Mouse (Mus musculus) liver, embryonic 13.5 days (tissue): ENCODE results near the gene Rnf4. TPM values are rescaled to one million over a fixed set of nuclear protein-coding genes. Genes with fewer than 3 reads are reported as not detected.

Experiments
- ATAC-seq: fragments of 200-750 bp; cut with Nextera tagmentation; 2 replicates; pipeline ENCODE4 v1.8.0; 2017; ENCODE audit warnings: low read depth, mild to moderate bottlenecking, moderate number of reproducible peaks, moderate library complexity
- DNase-seq: peaks from one replicate; pipeline ENCODE4 v3.0.0; 2022
- H3K27ac ChIP-seq: fragments of 300-500 bp; sonication (generic); 2 replicates; pipeline ENCODE4 v1.5.1; 2015; ENCODE audit warnings: moderate library complexity, mild to moderate bottlenecking, inconsistent platforms
- H3K27me3 ChIP-seq: fragments of 300-500 bp; sonication (generic); 2 replicates; pipeline ENCODE4 v1.6.1; 2015; ENCODE audit warnings: mild to moderate bottlenecking, inconsistent platforms
- H3K36me3 ChIP-seq: fragments of 300-500 bp; sonication (generic); 2 replicates; pipeline ENCODE4 v1.6.1; 2015; ENCODE audit warnings: mild to moderate bottlenecking, inconsistent platforms
- H3K4me1 ChIP-seq: fragments of 300-500 bp; sonication (generic); replicated peaks from 2 replicates; pipeline ENCODE4 v1.6.1; 2015; ENCODE audit warnings: inconsistent platforms
- H3K4me2 ChIP-seq: fragments of 300-500 bp; sonication (generic); 2 replicates; pipeline ENCODE4 v1.6.1; 2015; ENCODE audit warnings: inconsistent platforms, mild to moderate bottlenecking, moderate library complexity
- H3K4me3 ChIP-seq: fragments of 300-500 bp; sonication (generic); replicated peaks from 2 replicates; pipeline ENCODE4 v1.5.1; 2015; ENCODE audit warnings: mild to moderate bottlenecking, inconsistent platforms
- H3K9ac ChIP-seq: fragments of 300-500 bp; sonication (generic); 2 replicates; pipeline ENCODE4 v1.6.1; 2015; ENCODE audit warnings: mild to moderate bottlenecking, inconsistent platforms
- H3K9me3 ChIP-seq: fragments of 300-500 bp; sonication (generic); replicated peaks from 2 replicates; pipeline ENCODE4 v1.6.1; 2016; ENCODE audit warnings: inconsistent platforms
- WGBS: fragments of 180-500 bp; shearing (Covaris S2); methylation state at CpG from one replicate; pipeline ENCODE4 v1.1.7; 2015; ENCODE audit not compliant: insufficient replicate concordance; 5-methylcytosine and 5-hydroxymethylcytosine counted together
- polyA plus RNA-seq: library from polyadenylated mRNA; unstranded; fragments of >200 nt; fragmentation: Nextera tagmentation; extraction: Ambion mirVana; gene quantifications from 2 replicates; pipeline ENCODE4 v1.2.1, GENCODE M21; 2015

Gene Rnf4
- polyA plus RNA-seq, 1 experiment from 2014 or later = 79.1 TPM

GRCm38 (mm10) chr5:34381700-34382099, 45.6 kb downstream of the Rnf4 start:
- H3K36me3 ChIP-seq = peaks cover 7% of the 10 kb centered on the region
- WGBS = 70% methylated on average over 2 of the region's 2 CpGs
- no peaks in the 10 kb centered on the region for H3K9me3 ChIP-seq
- no peak overlapping the region for H3K4me3 ChIP-seq
- H3K27me3 ChIP-seq = no peaks in the 10 kb centered on the region
- H3K27ac ChIP-seq = no peak overlapping the region
- H3K4me2 ChIP-seq = no peak overlapping the region
- DNase-seq (no peak), ATAC-seq (no peak)
- peaks cover 25% of the 10 kb centered on the region for H3K4me1 ChIP-seq
- H3K9ac ChIP-seq = no peak overlapping the region

- DNase-seq = no peak
- H3K4me3 ChIP-seq = no peak overlapping the region
These were observed 49.5 kb downstream of the Rnf4 start for GRCm38 (mm10) chr5:34385616-34386015.

GRCm38 (mm10) chr5:34386744-34387143, 50.7 kb downstream of the Rnf4 start:
- H3K4me2 ChIP-seq = no peak overlapping the region
- H3K27me3 ChIP-seq = no peaks in the 10 kb centered on the region
- no peak overlapping the region for H3K9ac ChIP-seq
- WGBS = 77% methylated on average over 2 of the region's 2 CpGs
- no peaks in the 10 kb centered on the region for H3K4me1 ChIP-seq
- no peak for ATAC-seq
- DNase-seq = no peak
- no peak overlapping the region for H3K27ac ChIP-seq
- H3K36me3 ChIP-seq = peaks cover 7% of the 10 kb centered on the region
- H3K4me3 ChIP-seq = no peak overlapping the region
- no peaks in the 10 kb centered on the region for H3K9me3 ChIP-seq

More at GRCm38 (mm10) chr5:34385616-34386015, 49.5 kb downstream of the Rnf4 start:
- H3K36me3 ChIP-seq = peaks cover 7% of the 10 kb centered on the region
- 93% methylated on average over 5 of the region's 5 CpGs for WGBS
- H3K4me2 ChIP-seq = no peak overlapping the region
- H3K9ac ChIP-seq = no peak overlapping the region
- no peaks in the 10 kb centered on the region for H3K27me3 ChIP-seq
- H3K4me1 ChIP-seq = no peaks in the 10 kb centered on the region
- H3K27ac ChIP-seq = no peak overlapping the region
- no peaks in the 10 kb centered on the region for H3K9me3 ChIP-seq
- no peak for ATAC-seq

- 89% methylated on average over 8 of the region's 8 CpGs for WGBS
- H3K4me1 ChIP-seq = peaks cover 21% of the 10 kb centered on the region
- no peak for DNase-seq
- no peak overlapping the region for H3K9ac ChIP-seq
- no peak overlapping the region for H3K4me2 ChIP-seq
- H3K27me3 ChIP-seq = no peaks in the 10 kb centered on the region
- H3K27ac ChIP-seq = no peak overlapping the region
- no peak overlapping the region for H3K4me3 ChIP-seq
- ATAC-seq = no peak
- H3K36me3 ChIP-seq = no peaks in the 10 kb centered on the region
- no peaks in the 10 kb centered on the region for H3K9me3 ChIP-seq
These were observed 57.2 kb downstream of the Rnf4 start for GRCm38 (mm10) chr5:34393251-34393650.

- no peak for ATAC-seq
- Histone ChIP-seq H3K4me3 (no peak overlapping the region), H3K4me1 (peaks cover 34% of the 10 kb centered on the region), H3K27me3 (no peaks in the 10 kb centered on the region), H3K4me2 (no peak overlapping the region), H3K9me3 (no peaks in the 10 kb centered on the region), H3K27ac (no peak overlapping the region), H3K36me3 (no peaks in the 10 kb centered on the region), H3K9ac (no peak overlapping the region)
- WGBS = 73% methylated on average over 1 of the region's 1 CpGs
- no peak for DNase-seq
These were observed 59.3 kb downstream of the Rnf4 start for GRCm38 (mm10) chr5:34395347-34395746.

- Histone ChIP-seq H3K27ac (no peak overlapping the region), H3K4me3 (no peak overlapping the region), H3K27me3 (no peaks in the 10 kb centered on the region), H3K36me3 (no peaks in the 10 kb centered on the region), H3K4me1 (peaks cover 34% of the 10 kb centered on the region), H3K4me2 (no peak overlapping the region), H3K9me3 (no peaks in the 10 kb centered on the region), H3K9ac (no peak overlapping the region)
- WGBS = 61% methylated on average over 2 of the region's 2 CpGs
- ATAC-seq (no peak), DNase-seq (no peak)
These were observed 59.9 kb downstream of the Rnf4 start for GRCm38 (mm10) chr5:34395850-34396540.

GRCm38 (mm10) chr5:34397866-34398265, 61.8 kb downstream of the Rnf4 start:
- Histone ChIP-seq H3K4me1 (peaks cover 34% of the 10 kb centered on the region), H3K4me3 (no peak overlapping the region), H3K9ac (no peak overlapping the region), H3K36me3 (no peaks in the 10 kb centered on the region), H3K4me2 (no peak overlapping the region), H3K27ac (no peak overlapping the region), H3K9me3 (no peaks in the 10 kb centered on the region), H3K27me3 (no peaks in the 10 kb centered on the region)
- no peak for DNase-seq
- ATAC-seq = no peak
- 78% methylated on average over 2 of the region's 2 CpGs for WGBS

- Histone ChIP-seq H3K4me3 (no peak overlapping the region), H3K4me1 (peaks cover 37% of the 10 kb centered on the region), H3K27me3 (no peaks in the 10 kb centered on the region), H3K9me3 (no peaks in the 10 kb centered on the region), H3K9ac (no peak overlapping the region), H3K27ac (no peak overlapping the region), H3K36me3 (no peaks in the 10 kb centered on the region), H3K4me2 (no peak overlapping the region)
- 66% methylated on average over 1 of the region's 1 CpGs for WGBS
- ATAC-seq = no peak
- no peak for DNase-seq
These were observed 62.2 kb downstream of the Rnf4 start for GRCm38 (mm10) chr5:34398326-34398725.

Other genes with a start within 250 kb of the Rnf4 start
- gene Poln, start 166.8 kb upstream of the Rnf4 start, polyA plus RNA-seq = 0.64 and 0.97 TPM in 2 replicates
- 31.0 and 42.5 TPM in 2 replicates for gene Haus3, start 166.8 kb upstream of the Rnf4 start, polyA plus RNA-seq
- 3.2 and 3.8 TPM in 2 replicates for gene Mxd4, start 148.6 kb upstream of the Rnf4 start, polyA plus RNA-seq
- gene Zfyve28, start 47.8 kb upstream of the Rnf4 start, polyA plus RNA-seq = 0.02 TPM in 1 of 2 replicates, not detected in the other
- gene Cfap99, start 47.7 kb upstream of the Rnf4 start, polyA plus RNA-seq = not detected in 2 replicates
- gene Fam193a, start 33.6 kb downstream of the Rnf4 start, polyA plus RNA-seq = 3.8 and 3.9 TPM in 2 replicates
- gene Tnip2, start 177.7 kb downstream of the Rnf4 start, polyA plus RNA-seq = 5.4 and 6.6 TPM in 2 replicates
- gene Sh3bp2, start 189.5 kb downstream of the Rnf4 start, polyA plus RNA-seq = 2.4 and 4.4 TPM in 2 replicates
- gene Add1, start 237.4 kb downstream of the Rnf4 start, polyA plus RNA-seq = 124 and 133 TPM in 2 replicates